Mouse (Mus musculus) embryo, embryonic 10.5 days (tissue): ENCODE data around the gene Golga4.
A peak's percentile ranks its signal among the peaks of the same experiment; 100 is the strongest.

ENCODE experiments used
- DNase-seq: peaks from one replicate; pipeline ENCODE4 v3.0.0-alpha.2; 2015; ENCODE audit warnings: low spot score

Gene Golga4

GRCm38 (mm10) chr9:118523738-118524137 is 17.7 kb downstream of the Golga4 start:
- no peak for DNase-seq

GRCm38 (mm10) chr9:118527056-118527455 is 21.0 kb downstream of the Golga4 start:
- DNase-seq: no peak

- DNase-seq: no peak
Observed at GRCm38 (mm10) chr9:118529783-118530182, 23.7 kb downstream of the Golga4 start.

- DNase-seq: no peak
Observed at GRCm38 (mm10) chr9:118530679-118531078, 24.6 kb downstream of the Golga4 start.

- no peak for DNase-seq
Observed at GRCm38 (mm10) chr9:118532516-118533205, 26.6 kb downstream of the Golga4 start.

GRCm38 (mm10) chr9:118536946-118537345 is 30.9 kb downstream of the Golga4 start:
- DNase-seq: no peak

- DNase-seq: no peak
Observed at GRCm38 (mm10) chr9:118537463-118538339, 31.6 kb downstream of the Golga4 start.

GRCm38 (mm10) chr9:118541851-118542250 is 35.8 kb downstream of the Golga4 start:
- DNase-seq: no peak

- DNase-seq: no peak
Observed at GRCm38 (mm10) chr9:118545146-118545545, 39.1 kb downstream of the Golga4 start.

- DNase-seq: no peak
Observed at GRCm38 (mm10) chr9:118548651-118549050, 42.6 kb downstream of the Golga4 start.

GRCm38 (mm10) chr9:118556951-118557780 is 51.1 kb downstream of the Golga4 start:
- peak; percentile 4 for DNase-seq

GRCm38 (mm10) chr9:118563356-118563755 is 57.3 kb downstream of the Golga4 start:
- no peak for DNase-seq

- no peak for DNase-seq
Observed at GRCm38 (mm10) chr9:118563866-118564265, 57.8 kb downstream of the Golga4 start.

- no peak for DNase-seq
Observed at GRCm38 (mm10) chr9:118564696-118565095, 58.6 kb downstream of the Golga4 start.

- no peak for DNase-seq
Observed at GRCm38 (mm10) chr9:118569328-118569727, 63.3 kb downstream of the Golga4 start.

- no peak for DNase-seq
Observed at GRCm38 (mm10) chr9:118570865-118571264, 64.8 kb downstream of the Golga4 start.

- DNase-seq: no peak
Observed at GRCm38 (mm10) chr9:118571701-118572100, 65.6 kb downstream of the Golga4 start.

- no peak for DNase-seq
Observed at GRCm38 (mm10) chr9:118574911-118575310, 68.8 kb downstream of the Golga4 start.

- no peak for DNase-seq
Observed at GRCm38 (mm10) chr9:118580371-118580770, 74.3 kb downstream of the Golga4 start.

- no peak for DNase-seq
Observed at GRCm38 (mm10) chr9:118582757-118583156, 76.7 kb downstream of the Golga4 start.

GRCm38 (mm10) chr9:118584838-118585237 is 78.8 kb downstream of the Golga4 start:
- no peak for DNase-seq

GRCm38 (mm10) chr9:118585998-118586397 is 79.9 kb downstream of the Golga4 start:
- no peak for DNase-seq
